Mouse (Mus musculus) lung, adult 2 months (tissue): ENCODE results near the gene Baiap2l1.

ENCODE experiments used
- CTCF ChIP-seq: fragments of 200-500 bp; IDR thresholded peaks from 2 replicates; pipeline ENCODE4 v1.5.1; 2011; ENCODE audit warnings: mild to moderate bottlenecking, low read length, control low read depth; ENCODE audit not compliant: insufficient read depth
- POLR2A ChIP-seq: fragments of 200-500 bp; IDR thresholded peaks from 2 replicates; pipeline ENCODE4 v1.6.1; 2011; ENCODE audit warnings: low read depth, mild to moderate bottlenecking, control low read depth, low read length, borderline replicate concordance; ENCODE audit errors: extremely low read depth

GRCm38 (mm10) chr5:144261309-144261708 is 96.6 kb downstream of the Baiap2l1 start:
- TF ChIP-seq POLR2A (no peak), CTCF (no peak)
